Mouse (Mus musculus): ENCODE results near the gene Cyp2c23. TPM values are rescaled to one million over a fixed set of nuclear protein-coding genes. Genes with fewer than 3 reads are reported as not detected.

Gene Cyp2c23
- polyA plus RNA-seq, 1 experiment from 2014 or later, result 0.55 TPM

- 69% methylated on average over 5 of the region's 5 CpGs for WGBS
- H3K27me3 ChIP-seq (ENCODE audit: control insufficient read depth, insufficient read depth, low read depth, low read length), result no peaks in the 10 kb centered on the region
Observed at GRCm38 (mm10) chr19:43955266-43955665, 73.7 kb downstream of the Cyp2c23 start.

More at GRCm38 (mm10) chr19:43955266-43955665, 73.7 kb downstream of the Cyp2c23 start:
- Histone ChIP-seq H3K9me3 (ENCODE audit: control insufficient read depth, low read length) (no peaks in the 10 kb centered on the region), H3K4me1 (replicated peaks; ENCODE audit: control insufficient read depth, insufficient read depth, low read length) (peaks cover 8% of the 10 kb centered on the region), H3K4me3 (ENCODE audit: low read length) (no peak overlapping the region), H3K36me3 (ENCODE audit: control insufficient read depth, insufficient read depth, low read length) (no peaks in the 10 kb centered on the region), H3K27ac (ENCODE audit: low read length) (no peak overlapping the region), H3K9ac (ENCODE audit: low read length) (no peak overlapping the region), H3K4me2 (ENCODE audit: low read depth, low read length) (no peak overlapping the region)
- no peak for ATAC-seq (ENCODE audit: low read depth)

Other genes starting within 250 kb of the Cyp2c23 start
- gene Abcc2, start 247.0 kb downstream of the Cyp2c23 start, polyA plus RNA-seq (2015; fragmentation: Nextera tagmentation; extraction: Ambion mirVana), result 0.18 TPM in 1 of 2 replicates, not detected in the other
- 20.4 and 22.1 TPM in 2 replicates for gene Dnmbp, start 89.0 kb downstream of the Cyp2c23 start, polyA plus RNA-seq (2015; fragmentation: Nextera tagmentation; extraction: Ambion mirVana)
- 4.9 and 5.5 TPM in 2 replicates for gene Cpn1, start 42.7 kb downstream of the Cyp2c23 start, polyA plus RNA-seq (2015; fragmentation: Nextera tagmentation; extraction: Ambion mirVana)
- gene Erlin1, start 40.6 kb upstream of the Cyp2c23 start, polyA plus RNA-seq (2015; fragmentation: Nextera tagmentation; extraction: Ambion mirVana), result 39.3 and 39.8 TPM in 2 replicates
- gene Chuk, start 78.3 kb upstream of the Cyp2c23 start, polyA plus RNA-seq (2015; fragmentation: Nextera tagmentation; extraction: Ambion mirVana), result 40.1 and 40.2 TPM in 2 replicates
- gene Cwf19l1, start 106.7 kb upstream of the Cyp2c23 start, polyA plus RNA-seq (2015; fragmentation: Nextera tagmentation; extraction: Ambion mirVana), result 31.8 and 35.3 TPM in 2 replicates
- 69.2 and 74.4 TPM in 2 replicates for gene Bloc1s2, start 117.2 kb upstream of the Cyp2c23 start, polyA plus RNA-seq (2015; fragmentation: Nextera tagmentation; extraction: Ambion mirVana)
- gene Pkd2l1, start 163.2 kb upstream of the Cyp2c23 start, polyA plus RNA-seq (2015; fragmentation: Nextera tagmentation; extraction: Ambion mirVana), result 0.06 TPM in 1 of 2 replicates, not detected in the other
- 0.48 and 0.91 TPM in 2 replicates for gene Scd3, start 174.1 kb upstream of the Cyp2c23 start, polyA plus RNA-seq (2015; fragmentation: Nextera tagmentation; extraction: Ambion mirVana)

Data from lung, embryonic 16.5 days (tissue).